Mouse (Mus musculus): ENCODE results near the gene Psmb6. TPM values are rescaled to one million over a fixed set of nuclear protein-coding genes. Genes with fewer than 3 reads are reported as not detected.
"Not testable (repeated sequence)": the region's sequence is repeated elsewhere in the genome, so short reads cannot be mapped to it uniquely, and the experiment has no call there.

Psmb6 gene
- polyA plus RNA-seq, 1 experiment = 221 TPM

- peaks cover 5% of the 10 kb centered on the region for H3K4me1 ChIP-seq (ENCODE audit: control insufficient read depth, insufficient read depth, insufficient read length, low read length)
- peak within 1 kb of the TSS; percentile 71 for H3K4me3 ChIP-seq (ENCODE audit: insufficient read depth, low read depth, low read length)
- H3K27ac ChIP-seq (replicated peaks; ENCODE audit: low read depth, low read length) = peak within 1 kb of the TSS; percentile 60
Observed at GRCm38 (mm10) chr11:70539877-70540587, 14.9 kb downstream of the Psmb6 start, which contains the start of gene Pld2. Gene Pld2, plus strand, starts transcription at chr11:70540064.

GRCm38 (mm10) chr11:70540928-70541327 is 15.8 kb downstream of the Psmb6 start:
- Histone ChIP-seq H3K27ac (replicated peaks; ENCODE audit: low read depth, low read length) (no peak overlapping the region), H3K4me1 (ENCODE audit: control insufficient read depth, insufficient read depth, insufficient read length, low read length) (peaks cover 5% of the 10 kb centered on the region), H3K4me3 (ENCODE audit: insufficient read depth, low read depth, low read length) (peak overlapping the region; percentile 71)

- H3K4me3 ChIP-seq (ENCODE audit: insufficient read depth, low read depth, low read length) = peak overlapping the region; percentile 71
- H3K4me1 ChIP-seq (ENCODE audit: control insufficient read depth, insufficient read depth, insufficient read length, low read length) = peaks cover 5% of the 10 kb centered on the region
- H3K27ac ChIP-seq (replicated peaks; ENCODE audit: low read depth, low read length) = no peak overlapping the region
Observed at GRCm38 (mm10) chr11:70541415-70541814, 16.2 kb downstream of the Psmb6 start.

DNA sequence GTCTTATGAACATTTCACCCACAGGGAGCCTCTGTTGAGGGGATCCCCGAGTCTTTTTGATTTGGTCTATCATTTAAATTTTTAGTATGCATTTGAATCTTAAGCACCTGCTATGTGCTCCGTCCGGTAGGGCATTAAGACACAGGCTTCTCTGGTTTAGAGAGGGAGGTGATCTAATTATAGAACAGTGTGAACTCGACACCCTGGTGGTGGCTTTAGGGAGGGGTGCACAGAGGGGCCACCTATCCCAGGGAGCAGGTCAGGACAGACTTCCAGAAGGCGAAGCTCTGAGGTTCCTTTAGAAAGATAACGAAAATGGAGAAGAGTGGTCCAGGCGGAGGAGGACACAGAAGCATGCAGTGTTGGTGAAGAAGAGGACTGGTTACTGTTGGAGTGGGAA is 19.3 kb downstream of the Psmb6 start:
- Histone ChIP-seq H3K27ac (replicated peaks; ENCODE audit: low read depth, low read length) (no peak overlapping the region), H3K4me3 (ENCODE audit: insufficient read depth, low read depth, low read length) (no peak overlapping the region), H3K4me1 (ENCODE audit: control insufficient read depth, insufficient read depth, insufficient read length, low read length) (peaks cover 3% of the 10 kb centered on the region)

DNA sequence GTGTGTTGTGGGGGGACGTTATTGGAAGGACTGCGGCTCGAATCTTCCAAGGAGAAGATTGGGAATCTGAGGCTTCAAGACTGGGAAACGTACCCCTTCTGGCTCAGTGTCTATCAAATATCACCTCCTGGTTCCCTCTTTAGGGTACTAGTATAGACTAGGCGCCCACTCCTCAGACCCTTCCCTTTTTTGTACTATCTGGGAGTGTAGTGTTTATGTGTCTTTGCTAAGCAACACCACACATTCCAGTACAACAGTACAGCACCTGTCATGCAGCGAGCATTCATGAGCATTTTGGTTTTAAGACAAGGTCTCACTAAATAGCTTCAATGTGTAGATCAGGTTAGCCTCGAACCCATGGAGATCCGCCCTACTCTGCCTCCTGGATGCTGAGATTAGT is 26.4 kb downstream of the Psmb6 start:
- H3K4me3 ChIP-seq (ENCODE audit: insufficient read depth, low read depth, low read length) = no peak overlapping the region
- no peaks in the 10 kb centered on the region for H3K4me1 ChIP-seq (ENCODE audit: control insufficient read depth, insufficient read depth, insufficient read length, low read length)
- no peak overlapping the region for H3K27ac ChIP-seq (replicated peaks; ENCODE audit: low read depth, low read length)

DNA sequence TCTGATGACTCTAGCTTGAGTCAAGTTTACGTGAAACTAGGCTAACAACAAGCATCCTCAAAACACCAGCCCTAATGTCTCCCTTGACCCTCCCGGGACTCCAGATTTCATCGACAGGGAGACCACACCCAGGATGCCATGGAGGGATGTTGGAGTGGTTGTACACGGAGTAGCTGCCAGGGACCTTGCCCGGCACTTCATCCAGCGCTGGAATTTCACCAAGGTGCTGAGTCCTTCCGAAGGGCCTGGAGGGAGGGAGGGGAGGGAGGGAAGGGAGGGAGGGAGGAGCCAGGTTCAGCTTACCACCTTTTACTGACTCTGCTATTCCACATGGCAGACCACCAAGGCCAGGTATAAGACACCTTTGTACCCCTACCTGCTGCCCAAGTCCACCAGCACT is 28.8 kb downstream of the Psmb6 start:
- H3K27ac ChIP-seq (replicated peaks; ENCODE audit: low read depth, low read length) = no peak overlapping the region
- H3K4me1 ChIP-seq (ENCODE audit: control insufficient read depth, insufficient read depth, insufficient read length, low read length) = no peaks in the 10 kb centered on the region
- H3K4me3 ChIP-seq (ENCODE audit: insufficient read depth, low read depth, low read length) = no peak overlapping the region

GRCm38 (mm10) chr11:70557545-70557944 is 32.4 kb downstream of the Psmb6 start:
- no peak overlapping the region for H3K4me3 ChIP-seq (ENCODE audit: insufficient read depth, low read depth, low read length)
- H3K27ac ChIP-seq (replicated peaks; ENCODE audit: low read depth, low read length) = no peak overlapping the region
- no peaks in the 10 kb centered on the region for H3K4me1 ChIP-seq (ENCODE audit: control insufficient read depth, insufficient read depth, insufficient read length, low read length)

- Histone ChIP-seq H3K4me1 (ENCODE audit: control insufficient read depth, insufficient read depth, insufficient read length, low read length) (peaks cover 4% of the 10 kb centered on the region; the same call in 1 of the 2 replicates), H3K4me3 (ENCODE audit: insufficient read depth, low read depth, low read length) (peak overlapping the region; percentile 94; the same call in 1 of the 2 replicates), H3K27ac (replicated peaks; ENCODE audit: low read depth, low read length) (no peak overlapping the region)
Observed at GRCm38 (mm10) chr11:70561937-70562286, 36.7 kb downstream of the Psmb6 start.

- H3K27ac ChIP-seq (replicated peaks; ENCODE audit: low read depth, low read length) = peak within 1 kb of the TSS; percentile 56
- H3K4me1 ChIP-seq (ENCODE audit: control insufficient read depth, insufficient read depth, insufficient read length, low read length) = peaks cover 4% of the 10 kb centered on the region; the same call in 1 of the 2 replicates
- H3K4me3 ChIP-seq (ENCODE audit: insufficient read depth, low read depth, low read length) = peak within 1 kb of the TSS; percentile 94
Observed at GRCm38 (mm10) chr11:70562287-70562994, 37.3 kb downstream of the Psmb6 start, which contains the start of gene Mink1. Gene Mink1, plus strand, starts transcription at chr11:70562881.

DNA sequence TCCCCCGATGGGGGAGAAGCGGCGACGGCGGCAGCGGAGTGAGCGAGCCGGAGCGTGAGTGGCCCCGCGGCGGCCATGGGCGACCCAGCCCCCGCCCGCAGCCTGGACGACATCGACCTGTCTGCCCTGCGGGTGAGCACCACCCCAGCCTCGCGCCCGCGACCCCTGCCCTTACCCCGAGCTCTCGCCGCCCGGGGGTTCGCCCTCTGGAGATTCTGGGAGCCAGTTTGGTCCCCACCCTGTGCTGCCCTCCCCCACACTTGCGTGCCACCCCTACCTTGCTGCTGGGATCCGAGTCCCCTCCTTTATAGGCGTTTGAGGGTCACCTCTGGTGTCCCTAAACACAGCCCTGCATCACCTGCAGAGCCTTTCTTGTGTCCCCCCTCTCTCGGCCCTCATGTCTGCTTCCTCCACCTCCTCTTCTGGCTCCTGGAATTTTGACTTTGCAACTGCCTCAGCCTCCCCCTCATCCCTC is 37.9 kb downstream of the Psmb6 start:
- H3K27ac ChIP-seq (replicated peaks; ENCODE audit: low read depth, low read length) = peak overlapping the region; percentile 21; the same call in 1 of the 2 replicates
- peaks cover 4% of the 10 kb centered on the region; the same call in 1 of the 2 replicates for H3K4me1 ChIP-seq (ENCODE audit: control insufficient read depth, insufficient read depth, insufficient read length, low read length)
- peak overlapping the region; percentile 94 for H3K4me3 ChIP-seq (ENCODE audit: insufficient read depth, low read depth, low read length)

DNA sequence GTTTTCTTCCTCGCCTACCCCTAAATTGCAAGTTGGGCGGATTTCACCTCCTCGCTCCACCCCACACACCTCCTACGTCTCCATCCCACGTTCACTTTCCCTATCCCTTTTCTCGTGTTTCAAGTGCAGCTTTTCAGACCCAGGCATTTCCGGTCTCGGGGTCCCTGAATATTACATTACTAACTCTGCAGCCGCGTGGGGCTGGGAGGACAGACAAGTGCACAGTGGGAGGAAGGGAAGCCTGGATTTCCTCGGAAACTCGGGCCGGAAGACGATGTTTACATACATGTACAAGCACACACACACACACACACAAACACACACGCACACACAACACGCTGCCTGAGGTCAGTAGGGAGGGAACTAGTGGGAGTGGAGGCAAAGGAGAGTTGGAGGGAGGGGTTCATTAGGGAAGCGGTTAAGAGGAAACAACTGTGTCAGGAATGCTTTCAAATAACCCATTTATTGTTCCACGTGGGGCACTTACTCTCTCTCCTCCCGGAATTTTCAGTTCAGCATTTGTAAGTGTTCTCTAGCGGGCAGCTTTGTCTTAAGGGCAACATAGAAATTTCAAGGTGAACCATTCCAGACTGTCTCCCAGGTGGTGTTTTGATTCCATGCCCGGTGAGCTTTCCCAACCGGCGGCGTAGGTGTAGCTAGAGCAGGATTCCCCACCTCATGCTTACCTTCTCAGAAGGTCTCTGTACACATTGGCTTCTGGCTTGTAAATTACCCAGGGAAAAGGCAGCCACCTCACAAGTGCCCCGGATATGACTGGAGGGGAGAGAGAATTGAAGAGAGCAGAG is 38.5 kb downstream of the Psmb6 start:
- H3K27ac ChIP-seq (replicated peaks; ENCODE audit: low read depth, low read length) = peak overlapping the region; percentile 21; the same call in 1 of the 2 replicates
- peak overlapping the region; percentile 94 for H3K4me3 ChIP-seq (ENCODE audit: insufficient read depth, low read depth, low read length)
- peaks cover 4% of the 10 kb centered on the region; the same call in 1 of the 2 replicates for H3K4me1 ChIP-seq (ENCODE audit: control insufficient read depth, insufficient read depth, insufficient read length, low read length)

- Histone ChIP-seq H3K4me3 (ENCODE audit: insufficient read depth, low read depth, low read length) (peak overlapping the region; percentile 94; the same call in 1 of the 2 replicates), H3K4me1 (ENCODE audit: control insufficient read depth, insufficient read depth, insufficient read length, low read length) (peaks cover 4% of the 10 kb centered on the region; the same call in 1 of the 2 replicates), H3K27ac (replicated peaks; ENCODE audit: low read depth, low read length) (no peak overlapping the region)
Observed at GRCm38 (mm10) chr11:70564276-70564873, 39.2 kb downstream of the Psmb6 start.

DNA sequence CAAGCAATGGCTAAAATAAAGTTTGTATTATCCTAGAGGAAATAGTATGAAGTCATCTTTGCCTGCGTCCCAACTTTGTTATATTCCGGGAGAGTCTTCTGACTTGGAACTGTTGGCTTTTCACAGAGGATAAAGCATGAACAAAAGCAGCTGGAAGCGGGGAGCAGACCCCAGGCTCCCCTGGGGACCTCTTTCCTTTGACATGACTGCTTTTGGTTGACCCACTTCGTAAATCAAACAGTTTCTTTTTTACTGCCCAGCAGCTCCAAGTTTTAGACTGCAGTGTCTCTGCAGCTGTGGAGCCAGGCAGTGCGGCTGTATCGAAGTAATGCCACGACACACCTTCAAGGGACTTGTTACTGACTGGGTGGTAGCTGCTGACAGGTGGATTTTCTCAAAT is 41.4 kb downstream of the Psmb6 start:
- Histone ChIP-seq H3K4me3 (ENCODE audit: insufficient read depth, low read depth, low read length) (no peak overlapping the region), H3K27ac (replicated peaks; ENCODE audit: low read depth, low read length) (no peak overlapping the region), H3K4me1 (ENCODE audit: control insufficient read depth, insufficient read depth, insufficient read length, low read length) (peaks cover 4% of the 10 kb centered on the region; the same call in 1 of the 2 replicates)

GRCm38 (mm10) chr11:70570614-70571013 is 45.4 kb downstream of the Psmb6 start:
- not testable (repeated sequence) for H3K27ac ChIP-seq (replicated peaks; ENCODE audit: low read depth, low read length); H3K4me3 ChIP-seq (ENCODE audit: insufficient read depth, low read depth, low read length); H3K4me1 ChIP-seq (ENCODE audit: control insufficient read depth, insufficient read depth, insufficient read length, low read length)

Data from brown adipose tissue, adult 24 weeks (tissue).